Mouse (Mus musculus): ENCODE results near the gene Doc2a.
"Not testable (repeated sequence)": the region's sequence is repeated elsewhere in the genome, so short reads cannot be mapped to it uniquely, and the experiment has no call there.

The Doc2a gene

GRCm38 (mm10) chr7:126868003-126868402 lies 20.8 kb downstream of the Doc2a start:
- DNase-seq (ENCODE audit: low read depth, low spot score): no peak

DNA sequence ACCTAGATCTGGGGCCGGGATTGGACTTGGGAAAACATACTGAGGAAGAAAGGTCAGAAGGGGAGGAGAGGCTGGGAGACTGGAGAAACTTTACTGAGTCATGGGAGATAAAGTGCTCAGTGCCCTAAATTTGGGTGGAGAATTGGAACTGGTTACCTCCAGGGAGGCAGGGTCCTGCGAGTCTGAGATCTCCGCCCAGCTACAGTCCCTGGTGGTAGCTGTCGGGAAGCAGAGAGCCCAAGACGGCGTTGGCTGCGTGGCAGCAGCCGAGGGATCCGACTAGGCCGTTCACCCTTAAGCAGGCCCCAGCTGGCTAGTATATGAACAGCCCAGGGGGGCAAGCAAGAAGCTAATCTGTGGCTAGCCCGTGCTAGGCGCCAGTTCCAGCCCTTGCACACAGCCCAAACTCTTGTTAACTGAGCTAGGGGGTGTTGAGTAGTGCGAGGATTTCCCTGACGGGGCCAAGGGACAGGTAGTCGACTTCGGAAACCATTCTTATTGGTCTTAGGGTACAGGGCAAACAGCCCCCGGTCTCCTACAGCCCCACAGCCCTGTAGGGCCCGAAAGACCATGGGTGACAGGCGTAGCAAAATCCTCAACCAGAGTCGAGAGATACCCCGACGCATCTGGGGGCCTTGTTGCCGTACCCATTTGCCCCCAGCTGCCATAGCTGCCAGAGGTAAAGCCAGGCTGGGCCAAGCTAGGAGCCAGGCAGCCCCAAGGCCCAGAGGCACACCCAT lies 22.7 kb downstream of the Doc2a start:
- DNase-seq (ENCODE audit: low read depth, low spot score): no peak

DNA sequence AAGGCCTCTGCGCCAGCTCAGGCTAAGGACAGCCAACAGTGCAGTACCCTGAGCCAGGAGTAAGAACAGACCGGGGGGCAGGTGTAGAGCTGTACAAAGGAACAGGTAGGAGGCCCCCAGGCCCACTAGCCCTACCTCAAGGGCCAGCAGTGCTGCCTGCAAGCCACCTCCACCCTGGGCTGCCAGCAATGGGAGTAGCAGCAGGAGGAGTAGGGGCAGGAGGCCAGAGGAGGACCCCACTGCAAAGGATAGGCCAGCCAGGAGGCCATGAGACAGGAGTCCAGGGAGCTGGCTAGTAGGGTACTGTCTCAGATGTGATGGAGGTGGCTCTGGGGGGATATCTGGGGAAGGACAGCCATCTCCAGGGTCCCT lies 23.3 kb downstream of the Doc2a start:
- no peak for DNase-seq (ENCODE audit: low read depth, low spot score)

DNA sequence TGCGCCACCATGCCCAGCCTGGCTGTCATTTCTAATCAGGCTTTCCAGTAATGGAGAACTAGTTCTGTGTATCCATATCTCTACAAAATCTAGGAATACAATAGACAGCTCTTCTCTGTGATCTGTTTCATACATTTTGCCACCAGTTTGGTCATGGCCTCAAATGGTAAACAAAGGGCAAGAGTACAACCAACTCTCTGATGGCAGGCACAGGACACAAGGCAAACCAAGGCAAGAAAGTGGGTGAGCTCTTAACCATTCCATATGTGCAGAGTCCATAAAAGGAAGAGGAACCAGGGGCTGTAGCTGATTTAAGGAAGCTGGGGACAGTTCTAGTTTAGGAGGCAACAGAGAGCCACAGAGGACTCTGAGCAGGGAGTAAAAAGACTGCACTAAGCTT lies 30.0 kb downstream of the Doc2a start:
- no peak for DNase-seq (ENCODE audit: low read depth, low spot score)

DNA sequence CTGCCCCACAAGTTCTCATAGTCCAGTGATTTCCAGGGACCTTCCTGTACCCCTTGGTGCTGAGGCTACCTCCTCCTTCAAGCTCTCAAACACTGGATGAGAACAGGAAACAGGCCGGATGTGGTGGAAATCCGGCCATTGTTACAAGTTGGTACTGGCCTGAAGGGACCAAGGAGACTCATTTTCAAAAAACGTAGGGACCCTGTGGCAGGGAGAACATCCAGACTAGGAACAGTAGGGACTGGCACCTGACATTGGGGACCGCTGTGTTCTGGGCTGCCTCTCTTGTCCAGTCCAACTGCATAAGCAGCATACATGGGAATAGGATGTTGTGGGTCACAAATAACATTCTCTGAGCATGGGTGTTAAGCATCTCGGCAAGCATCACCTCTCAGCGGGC lies 33.8 kb downstream of the Doc2a start:
- DNase-seq (ENCODE audit: low read depth, low spot score): no peak

GRCm38 (mm10) chr7:126883731-126884181 lies 36.5 kb downstream of the Doc2a start:
- no peak for DNase-seq (ENCODE audit: low read depth, low spot score)

DNA sequence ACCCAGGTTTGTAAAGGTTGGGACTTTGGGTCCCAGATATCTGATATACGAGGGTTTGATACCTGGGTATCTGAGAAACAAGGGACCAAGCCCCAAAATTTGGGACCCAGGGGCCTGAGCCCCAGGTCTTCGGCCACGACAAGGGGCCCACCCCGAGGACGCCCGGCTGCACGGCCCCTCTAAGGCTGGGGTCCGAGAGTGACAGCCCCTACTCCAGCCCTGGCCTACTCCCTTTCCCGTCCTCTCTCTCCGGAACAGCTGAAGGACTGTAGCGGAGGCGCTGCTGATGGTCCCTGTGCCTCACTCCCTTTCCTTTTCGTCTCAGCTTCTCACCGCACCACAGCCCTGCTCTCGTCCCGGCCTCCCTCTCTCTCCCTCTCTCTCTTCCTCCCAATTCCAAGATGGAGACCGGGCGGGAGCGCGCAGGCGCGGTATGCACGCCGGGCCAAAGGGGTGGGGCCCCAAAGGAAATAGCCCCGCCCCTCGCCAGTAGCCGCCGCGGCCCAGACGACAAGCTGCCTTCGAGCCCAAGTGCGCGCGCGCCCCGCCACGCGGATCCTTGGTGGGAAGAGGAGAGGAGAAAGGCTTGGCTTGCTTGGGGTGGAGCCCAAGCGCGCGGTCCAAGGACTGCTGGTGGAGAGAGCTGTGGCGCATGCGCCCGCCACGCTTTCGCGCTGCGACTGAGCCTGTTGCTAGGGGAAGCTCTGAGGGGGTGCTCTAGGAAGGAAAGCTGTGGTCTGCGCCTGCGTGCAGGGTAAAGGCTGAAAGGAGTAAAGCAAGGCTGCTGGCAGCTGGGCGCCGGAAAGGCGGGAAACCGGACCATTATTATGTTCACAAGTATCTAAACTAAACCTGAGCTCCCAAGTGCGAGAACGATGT lies 37.3 kb downstream of the Doc2a start, which contains the start of gene Taok2:
Gene Taok2 (minus strand): TSS at position 418 of the 879 bp plus-strand sequence.
- peak; percentile 97 for DNase-seq (ENCODE audit: low read depth, low spot score)

- no peak for DNase-seq (ENCODE audit: low read depth, low spot score)
Measured at GRCm38 (mm10) chr7:126887281-126887680, 40.1 kb downstream of the Doc2a start.

GRCm38 (mm10) chr7:126888852-126889251 lies 41.6 kb downstream of the Doc2a start:
- DNase-seq (ENCODE audit: low read depth, low spot score): no peak

GRCm38 (mm10) chr7:126896912-126897311 lies 49.7 kb downstream of the Doc2a start:
- DNase-seq (ENCODE audit: low read depth, low spot score): no peak

DNA sequence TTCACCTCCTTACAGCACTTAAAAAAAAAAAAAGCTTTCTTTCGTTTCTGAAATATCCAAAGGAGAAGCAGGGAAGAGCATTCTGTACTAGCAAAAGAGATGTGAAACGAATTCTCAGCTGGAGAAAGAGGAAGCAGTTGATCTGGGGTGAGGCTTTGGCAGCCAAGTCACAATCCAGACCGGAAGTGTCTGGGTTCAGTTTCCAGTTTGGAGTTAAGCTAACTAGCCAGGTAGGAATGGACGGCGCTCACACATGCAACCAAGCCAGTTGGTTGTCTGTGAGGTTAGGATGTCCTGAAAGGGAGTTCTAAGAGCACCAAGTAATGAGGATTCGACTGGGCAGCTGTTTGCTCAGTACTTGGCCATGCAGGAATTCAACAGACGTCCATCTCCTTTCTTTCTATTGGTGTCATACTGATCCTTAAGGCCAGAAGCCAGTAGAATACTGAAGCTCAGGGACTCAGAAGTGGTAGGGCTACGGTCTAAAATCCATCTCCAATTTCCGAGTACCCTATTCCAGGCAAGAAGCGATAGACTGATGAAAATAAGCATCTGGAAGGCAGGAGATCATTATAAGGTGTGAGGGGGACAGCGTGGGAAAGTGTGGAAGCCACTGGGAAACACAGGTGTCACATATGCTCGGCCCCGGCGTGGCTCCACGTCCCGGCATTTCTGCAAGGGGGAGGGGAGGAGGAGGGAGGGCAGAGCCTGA lies 50.3 kb downstream of the Doc2a start:
- no peak for DNase-seq (ENCODE audit: low read depth, low spot score)

- DNase-seq (ENCODE audit: low read depth, low spot score): peak; percentile 78
Measured at GRCm38 (mm10) chr7:126898102-126898990, 51.1 kb downstream of the Doc2a start.

DNA sequence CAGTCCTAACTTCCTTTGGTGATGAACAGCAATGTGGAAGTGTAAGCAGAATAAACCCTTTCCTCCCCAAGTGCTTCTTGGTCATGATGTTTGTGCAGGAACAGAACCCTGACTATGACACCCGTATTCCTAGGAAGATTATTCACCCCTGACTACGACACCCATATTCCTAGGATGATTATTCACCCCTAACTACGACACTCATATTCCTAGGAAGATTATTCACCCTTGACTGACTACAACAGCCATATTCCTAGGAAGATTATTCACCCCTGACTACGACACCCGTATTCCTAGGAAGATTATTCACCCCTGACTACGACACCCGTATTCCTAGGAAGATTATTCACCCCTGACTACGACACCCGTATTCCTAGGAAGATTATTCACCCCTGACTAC lies 52.6 kb downstream of the Doc2a start:
- DNase-seq (ENCODE audit: low read depth, low spot score): not testable (repeated sequence)
